Mouse (Mus musculus) neural tube, embryonic 14.5 days (tissue): ENCODE results near the gene Tcl1b3. TPM values are rescaled to one million over a fixed set of nuclear protein-coding genes. Genes with fewer than 3 reads are reported as not detected.
"Not testable (repeated sequence)": the region's sequence is repeated elsewhere in the genome, so short reads cannot be mapped to it uniquely, and the experiment has no call there.

Experiments
- ATAC-seq: fragments of 200-750 bp; cut with Nextera tagmentation; 2 replicates; pipeline ENCODE4 v1.8.0; 2017; ENCODE audit warnings: low read depth, mild to moderate bottlenecking, moderate TSS enrichment, moderate library complexity
- H3K27ac ChIP-seq: fragments of 300-500 bp; sonication (generic); 2 replicates; pipeline ENCODE4 v1.5.1; 2014; ENCODE audit warnings: low read depth, mild to moderate bottlenecking, control low read depth, low read length, moderate library complexity, mixed read lengths
- H3K27me3 ChIP-seq: fragments of 300-500 bp; sonication (generic); 2 replicates; pipeline ENCODE4 v1.6.1; 2014; ENCODE audit warnings: low read length; ENCODE audit not compliant: control insufficient read depth, insufficient read depth
- H3K36me3 ChIP-seq: fragments of 300-500 bp; sonication (generic); 2 replicates; pipeline ENCODE4 v1.6.1; 2014; ENCODE audit warnings: low read length, mixed read lengths; ENCODE audit not compliant: control insufficient read depth, insufficient read depth
- H3K4me1 ChIP-seq: fragments of 300-500 bp; sonication (generic); 2 replicates; pipeline ENCODE4 v1.6.1; 2014; ENCODE audit warnings: low read length; ENCODE audit not compliant: control insufficient read depth, insufficient read depth
- H3K4me2 ChIP-seq: fragments of 300-500 bp; sonication (generic); 2 replicates; pipeline ENCODE4 v1.6.1; 2014; ENCODE audit warnings: mild to moderate bottlenecking, low read depth, low read length, control low read depth
- H3K4me3 ChIP-seq: fragments of 300-500 bp; sonication (generic); 2 replicates; pipeline ENCODE4 v1.5.1; 2014; ENCODE audit warnings: low read depth, low read length, control low read depth, mixed read lengths
- H3K9ac ChIP-seq: fragments of 300-500 bp; sonication (generic); replicated peaks from 2 replicates; pipeline ENCODE4 v1.6.1; 2014; ENCODE audit warnings: low read depth, mild to moderate bottlenecking, control low read depth, low read length, mixed read lengths
- H3K9me3 ChIP-seq: fragments of 300-500 bp; sonication (generic); 2 replicates; pipeline ENCODE4 v1.6.1; 2016; ENCODE audit warnings: low read length; ENCODE audit not compliant: control insufficient read depth
- WGBS: fragments of 180-500 bp; shearing (Covaris S2); extraction: QIAGEN DNeasy Blood & Tissue Kit; methylation state at CpG from one replicate; pipeline ENCODE4 v1.1.7; 2014; 5-methylcytosine and 5-hydroxymethylcytosine counted together
- polyA plus RNA-seq: library from polyadenylated mRNA; unstranded; fragments of >200 nt; fragmentation: Nextera tagmentation; extraction: Ambion mirVana; gene quantifications from 2 replicates; pipeline ENCODE4 v1.2.1, GENCODE M21; 2014

The Tcl1b3 gene
- polyA plus RNA-seq, 1 experiment from 2014 or later: not detected

- H3K9me3 ChIP-seq, H3K27ac ChIP-seq, H3K4me2 ChIP-seq, ATAC-seq, H3K36me3 ChIP-seq, H3K4me1 ChIP-seq, H3K4me3 ChIP-seq, H3K9ac ChIP-seq, H3K27me3 ChIP-seq: not testable (repeated sequence)
- WGBS: 31% methylated on average over 2 of the region's 2 CpGs
These were observed 16.5 kb upstream of the Tcl1b3 start for GRCm38 (mm10) chr12:105174318-105174717.

- 74% methylated on average over 3 of the region's 3 CpGs for WGBS
- H3K4me2 ChIP-seq, H3K9me3 ChIP-seq, H3K27ac ChIP-seq, H3K9ac ChIP-seq, H3K36me3 ChIP-seq, H3K4me1 ChIP-seq, H3K4me3 ChIP-seq, ATAC-seq, H3K27me3 ChIP-seq: not testable (repeated sequence)
These were observed 14.8 kb upstream of the Tcl1b3 start, which contains the start of gene Tcl1b5 for GRCm38 (mm10) chr12:105176044-105176443. Gene Tcl1b5, plus strand, starts transcription at chr12:105176344.

- H3K4me2 ChIP-seq, H3K9me3 ChIP-seq, H3K27ac ChIP-seq, H3K27me3 ChIP-seq, ATAC-seq, H3K4me1 ChIP-seq, H3K36me3 ChIP-seq, H3K9ac ChIP-seq, H3K4me3 ChIP-seq: not testable (repeated sequence)
- WGBS: 81% methylated on average over 4 of the region's 4 CpGs
These were observed 9.7 kb upstream of the Tcl1b3 start for GRCm38 (mm10) chr12:105181040-105181644.

- not testable (repeated sequence) for H3K9me3 ChIP-seq, H3K4me2 ChIP-seq, H3K9ac ChIP-seq, H3K4me3 ChIP-seq, ATAC-seq, H3K36me3 ChIP-seq, H3K4me1 ChIP-seq, H3K27me3 ChIP-seq, H3K27ac ChIP-seq
- 57% methylated on average over 2 of the region's 2 CpGs for WGBS
These were observed 1.9 kb upstream of the Tcl1b3 start for GRCm38 (mm10) chr12:105188980-105189379.

- not testable (repeated sequence) for H3K27me3 ChIP-seq, H3K4me3 ChIP-seq, H3K9ac ChIP-seq, H3K27ac ChIP-seq, ATAC-seq, H3K9me3 ChIP-seq, H3K4me1 ChIP-seq, H3K36me3 ChIP-seq, H3K4me2 ChIP-seq
- 23% methylated on average over 7 of the region's 7 CpGs for WGBS
These were observed 9.0 kb downstream of the Tcl1b3 start for GRCm38 (mm10) chr12:105199684-105200497.

GRCm38 (mm10) chr12:105201657-105202056, 10.8 kb downstream of the Tcl1b3 start, which contains the start of gene Tcl1b4:
Gene Tcl1b4, plus strand, starts transcription at chr12:105201957.
- not testable (repeated sequence) for H3K27me3 ChIP-seq, H3K4me1 ChIP-seq, ATAC-seq, H3K4me2 ChIP-seq, H3K9ac ChIP-seq, H3K9me3 ChIP-seq, H3K27ac ChIP-seq, H3K36me3 ChIP-seq, H3K4me3 ChIP-seq
- WGBS: 81% methylated on average over 1 of the region's 1 CpGs

- Histone ChIP-seq H3K4me1 (no peaks in the 10 kb centered on the region), H3K36me3 (no peaks in the 10 kb centered on the region), H3K4me3 (no peak overlapping the region), H3K9ac (no peak overlapping the region), H3K4me2 (no peak overlapping the region), H3K9me3 (no peaks in the 10 kb centered on the region), H3K27me3 (no peaks in the 10 kb centered on the region), H3K27ac (no peak overlapping the region)
- ATAC-seq: no peak
- WGBS: 71% methylated on average over 1 of the region's 1 CpGs
These were observed 16.2 kb downstream of the Tcl1b3 start for GRCm38 (mm10) chr12:105207071-105207470.

- no peak for ATAC-seq
- Histone ChIP-seq H3K4me1 (no peaks in the 10 kb centered on the region), H3K9me3 (no peaks in the 10 kb centered on the region), H3K27ac (no peak overlapping the region), H3K4me3 (no peak overlapping the region), H3K4me2 (no peak overlapping the region), H3K9ac (no peak overlapping the region), H3K36me3 (no peaks in the 10 kb centered on the region), H3K27me3 (no peaks in the 10 kb centered on the region)
- whole genome bisulfite sequencing: 100% methylated on average over 1 of the region's 1 CpGs
These were observed 17.6 kb downstream of the Tcl1b3 start for GRCm38 (mm10) chr12:105208441-105208840.

GRCm38 (mm10) chr12:105209231-105209630, 18.4 kb downstream of the Tcl1b3 start:
- no peaks in the 10 kb centered on the region for H3K4me1 ChIP-seq
- no peaks in the 10 kb centered on the region for H3K36me3 ChIP-seq
- H3K4me2 ChIP-seq: no peak overlapping the region
- no peaks in the 10 kb centered on the region for H3K9me3 ChIP-seq
- no peak overlapping the region for H3K4me3 ChIP-seq
- no peak overlapping the region for H3K9ac ChIP-seq
- no peak for ATAC-seq
- H3K27me3 ChIP-seq: no peaks in the 10 kb centered on the region
- no peak overlapping the region for H3K27ac ChIP-seq
- 95% methylated on average over 7 of the region's 7 CpGs for WGBS
